Mouse (Mus musculus) limb, embryonic 15.5 days (tissue): Measurements from ENCODE around the gene Gm44579. TPM values are rescaled to one million over a fixed set of nuclear protein-coding genes. Genes with fewer than 3 reads are reported as not detected.

Experiments used
- ATAC-seq: fragments of 200-750 bp; cut with Nextera tagmentation; 2 replicates; pipeline ENCODE4 v1.8.0; 2017; ENCODE audit warnings: low read depth, moderate TSS enrichment; ENCODE audit not compliant: insufficient number of reproducible peaks, low FRiP score, low TSS enrichment
- H3K27ac ChIP-seq: fragments of 300-500 bp; sonication (generic); 2 replicates; pipeline ENCODE4 v1.5.1; 2015; ENCODE audit warnings: moderate library complexity, mild to moderate bottlenecking, inconsistent platforms
- H3K27me3 ChIP-seq: fragments of 300-500 bp; sonication (generic); 2 replicates; pipeline ENCODE4 v1.6.1; 2015; ENCODE audit warnings: inconsistent platforms
- H3K36me3 ChIP-seq: fragments of 300-500 bp; sonication (generic); 2 replicates; pipeline ENCODE4 v1.6.1; 2015; ENCODE audit warnings: inconsistent platforms
- H3K4me1 ChIP-seq: fragments of 300-500 bp; sonication (generic); 2 replicates; pipeline ENCODE4 v1.6.1; 2015; ENCODE audit warnings: inconsistent platforms
- H3K4me2 ChIP-seq: fragments of 300-500 bp; sonication (generic); 2 replicates; pipeline ENCODE4 v1.6.1; 2015; ENCODE audit warnings: mild to moderate bottlenecking, inconsistent platforms
- H3K4me3 ChIP-seq: fragments of 300-500 bp; sonication (generic); 2 replicates; pipeline ENCODE4 v1.5.1; 2015; ENCODE audit warnings: mild to moderate bottlenecking, inconsistent platforms
- H3K9ac ChIP-seq: fragments of 300-500 bp; sonication (generic); 2 replicates; pipeline ENCODE4 v1.6.1; 2015; ENCODE audit warnings: inconsistent platforms
- H3K9me3 ChIP-seq: fragments of 300-500 bp; sonication (generic); 2 replicates; pipeline ENCODE4 v1.6.1; 2016; ENCODE audit warnings: inconsistent platforms
- WGBS: fragments of 180-500 bp; shearing (Covaris S2); methylation state at CpG from one replicate; pipeline ENCODE4 v1.1.7; 2015; 5-methylcytosine and 5-hydroxymethylcytosine counted together
- polyA plus RNA-seq: library from polyadenylated mRNA; unstranded; fragments of >200 nt; fragmentation: Nextera tagmentation; extraction: Ambion mirVana; gene quantifications from 2 replicates; pipeline ENCODE4 v1.2.1, GENCODE M21; 2015

The Gm44579 gene
- polyA plus RNA-seq, 1 experiment from 2014 or later: not detected

GRCm38 (mm10) chr15:98184456-98184855, 36.3 kb downstream of the Gm44579 start:
- H3K4me3 ChIP-seq: no peak overlapping the region
- peaks cover 13% of the 10 kb centered on the region for H3K4me1 ChIP-seq
- WGBS: 56% methylated on average over 4 of the region's 4 CpGs
- no peaks in the 10 kb centered on the region for H3K36me3 ChIP-seq
- H3K27ac ChIP-seq: no peak overlapping the region
- no peak overlapping the region for H3K4me2 ChIP-seq
- no peaks in the 10 kb centered on the region for H3K9me3 ChIP-seq
- H3K9ac ChIP-seq: no peak overlapping the region
- no peak for ATAC-seq
- H3K27me3 ChIP-seq: peaks cover 4% of the 10 kb centered on the region

GRCm38 (mm10) chr15:98181856-98182570, 38.8 kb downstream of the Gm44579 start:
- Histone ChIP-seq H3K36me3 (no peaks in the 10 kb centered on the region), H3K27ac (no peak overlapping the region), H3K4me1 (peaks cover 13% of the 10 kb centered on the region), H3K4me3 (no peak overlapping the region), H3K27me3 (peaks cover 6% of the 10 kb centered on the region), H3K9me3 (no peaks in the 10 kb centered on the region), H3K4me2 (no peak overlapping the region), H3K9ac (no peak overlapping the region)
- ATAC-seq: no peak
- 60% methylated on average over 12 of the region's 12 CpGs for WGBS

- Histone ChIP-seq H3K36me3 (no peaks in the 10 kb centered on the region), H3K27ac (no peak overlapping the region), H3K4me3 (peak overlapping the region; percentile 59), H3K9me3 (no peaks in the 10 kb centered on the region), H3K4me2 (peak overlapping the region; percentile 78), H3K4me1 (peaks cover 13% of the 10 kb centered on the region), H3K9ac (no peak overlapping the region), H3K27me3 (peaks cover 6% of the 10 kb centered on the region)
- WGBS: under 1% methylated on average over 30 of the region's 30 CpGs
- peak; percentile 93 for ATAC-seq
These were observed 39.6 kb downstream of the Gm44579 start for GRCm38 (mm10) chr15:98181132-98181711.

GRCm38 (mm10) chr15:98180567-98181131, 40.1 kb downstream of the Gm44579 start:
- H3K9me3 ChIP-seq: no peaks in the 10 kb centered on the region
- no peaks in the 10 kb centered on the region for H3K36me3 ChIP-seq
- peak overlapping the region; percentile 78 for H3K4me2 ChIP-seq
- no peak overlapping the region for H3K9ac ChIP-seq
- peaks cover 13% of the 10 kb centered on the region for H3K4me1 ChIP-seq
- H3K27me3 ChIP-seq: peaks cover 10% of the 10 kb centered on the region
- H3K27ac ChIP-seq: no peak overlapping the region
- ATAC-seq: no peak
- peak overlapping the region; percentile 59 for H3K4me3 ChIP-seq
- WGBS: 5% methylated on average over 26 of the region's 26 CpGs

- 50% methylated on average over 3 of the region's 3 CpGs for WGBS
- Histone ChIP-seq H3K9ac (no peak overlapping the region), H3K9me3 (no peaks in the 10 kb centered on the region), H3K36me3 (no peaks in the 10 kb centered on the region), H3K4me1 (peaks cover 13% of the 10 kb centered on the region), H3K27ac (no peak overlapping the region), H3K4me2 (no peak overlapping the region), H3K4me3 (no peak overlapping the region), H3K27me3 (peaks cover 34% of the 10 kb centered on the region)
- no peak for ATAC-seq
These were observed 43.5 kb downstream of the Gm44579 start for GRCm38 (mm10) chr15:98177320-98177719.

- WGBS: 37% methylated on average over 8 of the region's 8 CpGs
- peaks cover 62% of the 10 kb centered on the region for H3K27me3 ChIP-seq
- ATAC-seq: no peak
These were observed 47.0 kb downstream of the Gm44579 start for GRCm38 (mm10) chr15:98173821-98174220.

GRCm38 (mm10) chr15:98172113-98172512, 48.7 kb downstream of the Gm44579 start:
- Histone ChIP-seq H3K4me3 (no peak overlapping the region), H3K27ac (no peak overlapping the region), H3K4me2 (no peak overlapping the region), H3K4me1 (peaks cover 14% of the 10 kb centered on the region), H3K27me3 (peaks cover 79% of the 10 kb centered on the region), H3K9me3 (no peaks in the 10 kb centered on the region), H3K36me3 (no peaks in the 10 kb centered on the region), H3K9ac (no peak overlapping the region)
- ATAC-seq: no peak
- WGBS: 65% methylated on average over 5 of the region's 5 CpGs

More at GRCm38 (mm10) chr15:98173821-98174220, 47.0 kb downstream of the Gm44579 start:
- no peak overlapping the region for H3K9ac ChIP-seq
- H3K9me3 ChIP-seq: no peaks in the 10 kb centered on the region
- no peak overlapping the region for H3K27ac ChIP-seq
- H3K36me3 ChIP-seq: no peaks in the 10 kb centered on the region
- H3K4me3 ChIP-seq: no peak overlapping the region
- H3K4me2 ChIP-seq: no peak overlapping the region
- no peaks in the 10 kb centered on the region for H3K4me1 ChIP-seq

GRCm38 (mm10) chr15:98170917-98171316, 49.9 kb downstream of the Gm44579 start:
- Histone ChIP-seq H3K27ac (no peak overlapping the region), H3K4me1 (peaks cover 14% of the 10 kb centered on the region), H3K36me3 (no peaks in the 10 kb centered on the region), H3K9me3 (no peaks in the 10 kb centered on the region), H3K4me2 (no peak overlapping the region), H3K4me3 (no peak overlapping the region), H3K27me3 (peaks cover 87% of the 10 kb centered on the region), H3K9ac (no peak overlapping the region)
- 58% methylated on average over 9 of the region's 9 CpGs for WGBS
- no peak for ATAC-seq

GRCm38 (mm10) chr15:98170365-98170764, 50.4 kb downstream of the Gm44579 start:
- Histone ChIP-seq H3K27me3 (peaks cover 89% of the 10 kb centered on the region), H3K4me1 (peaks cover 14% of the 10 kb centered on the region), H3K4me2 (no peak overlapping the region), H3K9me3 (no peaks in the 10 kb centered on the region), H3K27ac (no peak overlapping the region), H3K4me3 (no peak overlapping the region), H3K9ac (no peak overlapping the region), H3K36me3 (no peaks in the 10 kb centered on the region)
- 34% methylated on average over 7 of the region's 7 CpGs for WGBS
- ATAC-seq: no peak

- Histone ChIP-seq H3K27me3 (peaks cover 80% of the 10 kb centered on the region), H3K9me3 (no peaks in the 10 kb centered on the region), H3K36me3 (no peaks in the 10 kb centered on the region), H3K4me2 (peak overlapping the region; percentile 81; the same call in 1 of the 2 replicates), H3K27ac (no peak overlapping the region), H3K4me3 (no peak overlapping the region), H3K9ac (no peak overlapping the region), H3K4me1 (peaks cover 14% of the 10 kb centered on the region)
- no peak for ATAC-seq
- 4% methylated on average over 19 of the region's 19 CpGs for WGBS
These were observed 52.2 kb downstream of the Gm44579 start for GRCm38 (mm10) chr15:98168622-98169004.

GRCm38 (mm10) chr15:98167645-98168621, 52.8 kb downstream of the Gm44579 start:
- Histone ChIP-seq H3K4me3 (peak overlapping the region; percentile 44), H3K4me2 (peak overlapping the region; percentile 81), H3K9ac (0 out of 2 replicates have a peak overlapping the region, but pooled peaks have one; percentile 4), H3K4me1 (peaks cover 14% of the 10 kb centered on the region), H3K36me3 (no peaks in the 10 kb centered on the region), H3K27me3 (peaks cover 74% of the 10 kb centered on the region), H3K27ac (no peak overlapping the region), H3K9me3 (no peaks in the 10 kb centered on the region)
- 1% methylated on average over 69 of the region's 69 CpGs for WGBS
- ATAC-seq: peak; percentile 47; the same call in 1 of the 2 replicates
